Mouse (Mus musculus) intestine, postnatal 0 days (tissue): ENCODE results near the gene Plcg2. TPM values are rescaled to one million over a fixed set of nuclear protein-coding genes. Genes with fewer than 3 reads are reported as not detected.

Experiments
- ATAC-seq: fragments of 200-750 bp; cut with Nextera tagmentation; 2 replicates; pipeline ENCODE4 v1.8.0; 2017; ENCODE audit warnings: mild to moderate bottlenecking, moderate TSS enrichment, moderate library complexity
- H3K27ac ChIP-seq: fragments of 300-500 bp; sonication (generic); 2 replicates; pipeline ENCODE4 v1.5.1; 2014; ENCODE audit warnings: mild to moderate bottlenecking, low read depth, low read length, moderate library complexity
- H3K27me3 ChIP-seq: fragments of 300-500 bp; sonication (generic); replicated peaks from 2 replicates; pipeline ENCODE4 v1.6.1; 2014; ENCODE audit warnings: low read length, mixed read lengths; ENCODE audit not compliant: control insufficient read depth, insufficient read depth
- H3K36me3 ChIP-seq: fragments of 300-500 bp; sonication (generic); 2 replicates; pipeline ENCODE4 v1.6.1; 2014; ENCODE audit warnings: mild to moderate bottlenecking, moderate library complexity; ENCODE audit not compliant: control insufficient read depth, insufficient read depth
- H3K4me1 ChIP-seq: fragments of 300-500 bp; sonication (generic); replicated peaks from 2 replicates; pipeline ENCODE4 v1.6.1; 2014; ENCODE audit warnings: antibody characterized with exemption, low read length, mixed read lengths; ENCODE audit not compliant: control insufficient read depth, insufficient read depth
- H3K4me2 ChIP-seq: fragments of 300-500 bp; sonication (generic); replicated peaks from 2 replicates; pipeline ENCODE4 v1.6.1; 2014; ENCODE audit warnings: low read depth, mild to moderate bottlenecking, moderate library complexity
- H3K4me3 ChIP-seq: fragments of 300-500 bp; sonication (generic); 2 replicates; pipeline ENCODE4 v1.5.1; 2014; ENCODE audit warnings: low read depth, low read length
- H3K9ac ChIP-seq: fragments of 300-500 bp; sonication (generic); 2 replicates; pipeline ENCODE4 v1.6.1; 2014; ENCODE audit warnings: mild to moderate bottlenecking, low read depth, low read length
- H3K9me3 ChIP-seq: fragments of 300-500 bp; sonication (generic); 2 replicates; pipeline ENCODE4 v1.6.1; 2016; ENCODE audit warnings: mixed run types; ENCODE audit not compliant: control insufficient read depth
- CTCF ChIP-seq: sonication (generic); IDR thresholded peaks from 2 replicates; pipeline ENCODE4 v1.5.1; 2016; ENCODE audit warnings: low read depth, mild to moderate bottlenecking, control low read depth, antibody characterized with exemption, moderate library complexity
- WGBS: fragments of 180-500 bp; shearing (Covaris S2); extraction: QIAGEN DNeasy Blood & Tissue Kit; methylation state at CpG from one replicate; pipeline ENCODE4 v1.1.7; 2014; 5-methylcytosine and 5-hydroxymethylcytosine counted together
- polyA plus RNA-seq: library from polyadenylated mRNA; unstranded; fragments of >200 nt; fragmentation: Nextera tagmentation; extraction: Ambion mirVana; gene quantifications from 2 replicates; pipeline ENCODE4 v1.2.1, GENCODE M21; 2015

Plcg2 gene
- polyA plus RNA-seq, 1 experiment from 2014 or later: 1.5 TPM

- no peak overlapping the region for H3K9ac ChIP-seq
- no peak for TF ChIP-seq CTCF
- no peaks in the 10 kb centered on the region for H3K4me1 ChIP-seq
- WGBS: 88% methylated on average over 9 of the region's 9 CpGs
- ATAC-seq: no peak
- H3K4me2 ChIP-seq: no peak overlapping the region
- no peaks in the 10 kb centered on the region for H3K36me3 ChIP-seq
- no peak overlapping the region for H3K27ac ChIP-seq
- no peaks in the 10 kb centered on the region for H3K9me3 ChIP-seq
- no peaks in the 10 kb centered on the region for H3K27me3 ChIP-seq
- no peak overlapping the region for H3K4me3 ChIP-seq
Observed at GRCm38 (mm10) chr8:117517861-117518260, 19.8 kb downstream of the Plcg2 start.

DNA sequence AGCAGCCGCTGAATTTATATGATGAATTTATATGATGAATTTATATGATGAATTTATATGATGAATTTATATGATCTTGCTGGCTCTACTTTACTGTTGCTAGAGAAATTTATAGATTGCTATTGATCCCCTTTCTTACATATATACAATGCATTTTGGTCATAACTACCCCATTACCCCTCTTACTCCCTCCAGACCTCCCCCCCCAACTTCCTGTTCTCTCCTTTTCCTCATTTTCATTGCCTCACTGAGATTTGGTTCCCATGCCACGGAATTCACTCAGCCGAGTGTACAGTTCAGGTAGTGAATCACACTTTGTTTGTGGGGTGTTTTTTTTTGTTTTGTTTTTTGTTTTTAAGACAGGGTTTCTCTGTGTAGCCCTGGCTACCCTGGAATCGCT lies 20.8 kb downstream of the Plcg2 start:
- H3K4me3 ChIP-seq: no peak overlapping the region
- WGBS: 72% methylated on average over 4 of the region's 4 CpGs
- no peaks in the 10 kb centered on the region for H3K36me3 ChIP-seq
- H3K9me3 ChIP-seq: no peaks in the 10 kb centered on the region
- no peak for TF ChIP-seq CTCF
- no peak for ATAC-seq
- no peak overlapping the region for H3K4me2 ChIP-seq
- no peaks in the 10 kb centered on the region for H3K4me1 ChIP-seq
- H3K9ac ChIP-seq: no peak overlapping the region
- no peak overlapping the region for H3K27ac ChIP-seq
- no peaks in the 10 kb centered on the region for H3K27me3 ChIP-seq

- H3K36me3 ChIP-seq: no peaks in the 10 kb centered on the region
- no peaks in the 10 kb centered on the region for H3K9me3 ChIP-seq
- H3K27ac ChIP-seq: no peak overlapping the region
- no peak; the same call in 1 of the 2 replicates for ATAC-seq
- TF ChIP-seq CTCF: no peak
- H3K4me3 ChIP-seq: no peak overlapping the region
- H3K4me2 ChIP-seq: no peak overlapping the region
- no peaks in the 10 kb centered on the region for H3K27me3 ChIP-seq
- no peaks in the 10 kb centered on the region for H3K4me1 ChIP-seq
- H3K9ac ChIP-seq: no peak overlapping the region
- WGBS: 55% methylated on average over 2 of the region's 2 CpGs
Observed at GRCm38 (mm10) chr8:117526185-117526584, 28.1 kb downstream of the Plcg2 start.

DNA sequence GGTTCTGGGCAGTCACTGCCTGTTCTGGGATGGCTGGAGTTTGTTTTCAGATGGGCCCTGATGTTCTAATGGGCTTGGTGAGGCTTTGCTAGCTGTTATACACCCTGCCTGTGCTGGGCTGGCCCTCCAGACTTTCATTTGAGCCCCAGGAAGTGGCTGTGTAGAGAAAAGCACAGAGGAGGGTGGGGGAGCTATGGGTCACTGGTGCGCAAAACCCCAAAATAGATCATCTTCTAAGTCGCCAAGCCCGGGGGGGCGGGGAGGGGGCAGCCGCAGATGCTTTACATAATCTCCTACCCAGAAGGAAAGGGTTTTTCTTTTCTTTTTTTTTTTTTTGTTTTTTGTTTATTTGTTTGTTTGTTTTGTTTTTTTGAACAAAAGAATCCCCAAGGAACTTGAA lies 29.9 kb downstream of the Plcg2 start:
- ATAC-seq: no peak
- no peaks in the 10 kb centered on the region for H3K27me3 ChIP-seq
- H3K9me3 ChIP-seq: no peaks in the 10 kb centered on the region
- H3K36me3 ChIP-seq: no peaks in the 10 kb centered on the region
- H3K27ac ChIP-seq: no peak overlapping the region
- H3K4me2 ChIP-seq: no peak overlapping the region
- WGBS: 81% methylated on average over 5 of the region's 5 CpGs
- H3K4me3 ChIP-seq: no peak overlapping the region
- no peak for TF ChIP-seq CTCF
- no peak overlapping the region for H3K9ac ChIP-seq
- no peaks in the 10 kb centered on the region for H3K4me1 ChIP-seq

DNA sequence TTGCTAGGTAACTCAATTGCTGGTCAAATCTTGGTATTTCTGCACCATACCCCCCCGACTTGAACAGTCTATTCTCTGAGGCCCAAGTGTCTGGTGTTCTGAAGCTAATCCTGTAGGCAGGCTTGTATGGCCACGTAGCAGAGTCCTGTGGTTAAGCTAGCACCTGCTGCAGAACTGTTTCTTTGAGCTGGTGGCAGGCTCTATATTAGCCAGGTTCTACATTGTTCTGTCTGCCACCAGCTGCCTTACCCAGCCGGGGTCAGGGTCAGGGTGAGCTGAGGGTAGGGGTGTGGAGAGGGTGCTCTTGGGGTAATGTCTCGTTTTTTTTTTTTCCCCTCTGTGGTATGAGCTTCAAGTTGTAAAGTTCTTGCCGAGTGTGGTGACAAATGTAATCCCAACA lies 31.1 kb downstream of the Plcg2 start:
- ATAC-seq: no peak
- WGBS: 52% methylated on average over 5 of the region's 5 CpGs

DNA sequence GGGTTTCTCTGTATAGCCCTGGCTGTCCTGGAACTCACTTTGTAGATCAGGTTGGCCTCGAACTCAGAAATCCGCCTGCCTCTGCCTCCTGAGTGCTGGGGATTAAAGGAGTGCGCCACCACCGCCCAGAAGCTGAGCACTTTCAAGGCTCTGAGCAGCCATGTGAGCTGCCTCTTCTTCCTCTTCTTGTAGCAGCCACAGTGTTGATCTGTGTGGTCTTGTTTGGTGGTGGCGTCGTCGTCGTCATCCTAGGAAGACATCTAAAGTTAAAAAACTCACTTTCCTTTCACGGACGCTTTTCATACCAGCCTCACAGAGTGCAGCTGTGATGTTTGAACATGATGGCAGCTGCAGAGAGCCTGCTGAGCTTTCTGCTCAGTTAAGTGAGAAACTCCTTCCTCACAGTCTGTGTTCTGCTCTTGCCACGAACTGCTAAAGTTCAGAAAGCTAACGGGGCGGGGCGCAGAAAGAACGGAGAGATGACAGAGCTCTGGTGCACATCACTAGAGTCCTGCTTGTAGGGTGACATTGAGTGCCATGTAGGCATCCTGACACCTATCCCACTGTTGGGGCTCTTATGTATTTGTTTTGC lies 34.4 kb downstream of the Plcg2 start:
- H3K9ac ChIP-seq: no peak overlapping the region
- H3K27ac ChIP-seq: no peak overlapping the region
- H3K9me3 ChIP-seq: no peaks in the 10 kb centered on the region
- TF ChIP-seq CTCF: no peak
- no peak for ATAC-seq
- no peaks in the 10 kb centered on the region for H3K36me3 ChIP-seq
- H3K4me1 ChIP-seq: no peaks in the 10 kb centered on the region
- H3K4me3 ChIP-seq: no peak overlapping the region
- no peak overlapping the region for H3K4me2 ChIP-seq
- H3K27me3 ChIP-seq: no peaks in the 10 kb centered on the region
- WGBS: 82% methylated on average over 15 of the region's 15 CpGs

More for the DNA sequence above, 31.1 kb downstream of the Plcg2 start:
- Histone ChIP-seq H3K27ac (no peak overlapping the region), H3K27me3 (no peaks in the 10 kb centered on the region), H3K9ac (no peak overlapping the region), H3K4me2 (no peak overlapping the region), H3K9me3 (no peaks in the 10 kb centered on the region), H3K4me3 (no peak overlapping the region), H3K4me1 (no peaks in the 10 kb centered on the region), H3K36me3 (no peaks in the 10 kb centered on the region)
- no peak for TF ChIP-seq CTCF

- Histone ChIP-seq H3K4me3 (no peak overlapping the region), H3K9ac (no peak overlapping the region), H3K4me2 (no peak overlapping the region), H3K4me1 (no peaks in the 10 kb centered on the region), H3K27ac (no peak overlapping the region), H3K27me3 (no peaks in the 10 kb centered on the region), H3K9me3 (no peaks in the 10 kb centered on the region), H3K36me3 (no peaks in the 10 kb centered on the region)
- TF ChIP-seq CTCF: no peak
- 66% methylated on average over 5 of the region's 6 CpGs for WGBS
- no peak for ATAC-seq
Observed at GRCm38 (mm10) chr8:117536862-117537261, 38.8 kb downstream of the Plcg2 start.
